ENCODE assay signal across 13 mouse cellular contexts in the genomic region with DNA sequence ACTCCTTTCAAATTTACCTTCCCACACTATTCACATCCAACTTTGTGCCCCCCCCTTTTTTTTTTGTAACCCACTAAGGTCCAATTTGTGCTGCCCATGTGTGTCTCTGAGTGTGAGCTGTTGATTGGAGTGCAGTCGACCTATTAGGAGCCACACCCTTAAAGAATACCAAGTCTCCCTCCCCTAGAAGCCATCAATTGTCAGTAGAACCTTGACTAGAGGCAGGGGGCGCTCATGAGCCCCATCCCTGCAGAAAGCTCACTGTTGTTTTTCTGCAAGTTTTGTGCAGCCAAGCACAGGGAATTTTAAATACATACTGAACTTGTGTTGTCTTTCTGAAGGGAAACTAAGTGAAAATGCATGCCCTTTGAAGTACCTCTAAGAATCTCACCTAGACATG. TPM values are rescaled to one million over a fixed set of nuclear protein-coding genes. Genes with fewer than 3 reads are reported as not detected.
A peak's percentile ranks its signal among the peaks of the same experiment; 100 is the strongest.
DNase-seq lines count a peak whose midpoint lies in the region; ATAC-seq and TF ChIP-seq lines count a peak whose summit lies in the region.
"Had no signal": no experiment of that assay in that cellular context is flagged by ENCODE, and none has a peak within 500 bp of the region (broad histone marks: within the 10 kb centered on the region; RNA-seq: fewer than 3 reads in every experiment).

No protein-coding gene starts in this region.

- no peak overlapping the region for H3K4me3 ChIP-seq in liver, adult 2 months (ENCODE audit: insufficient read depth, low read depth, low read length)
- H3K4me3 ChIP-seq in liver, embryonic 12.5 days = no peak overlapping the region
- no peak overlapping the region for H3K4me3 ChIP-seq in MEL (ENCODE audit: control insufficient read depth in 1 of 2, insufficient read depth in 1 of 2, low read depth in 2 of 2, low read length in 2 of 2)

- TF ChIP-seq CTCF in liver, adult 2 months (IDR thresholded peaks at IDR 0.05; ENCODE audit: low read depth, low read length) = peak; percentile 13; the same call in 1 of the 2 replicates
- TF ChIP-seq CTCF in MEL (IDR thresholded peaks at IDR 0.05 in 2 of 3, conservative IDR thresholded peaks at IDR 0.05 in 1 of 3; ENCODE audit: control insufficient read depth in 1 of 3, insufficient read depth in 1 of 3, low read depth in 2 of 3, low read length in 3 of 3, poor library complexity in 1 of 3, severe bottlenecking in 1 of 3) = peak; percentile 37 to 43 (median 41); a peak in 5 of 6 replicates

- peak; percentile 8 to 18 for DNase-seq in cerebellum, postnatal 10 days
- no peak for DNase-seq in liver, adult 2 months (ENCODE audit: extremely low read depth, low read depth, low spot score)
- peak; percentile 29 for DNase-seq in MEL (ENCODE audit: low read depth, low spot score)
- no peak for DNase-seq in adrenal gland, adult 18-20 months (ENCODE audit: low spot score in 2 of 2)
- DNase-seq in layer of hippocampus, adult 11-12 months (ENCODE audit: low spot score) = no peak

- no peak for TF ChIP-seq POLR2A in liver, adult 2 months (IDR thresholded peaks at IDR 0.05; ENCODE audit: extremely low read depth, insufficient read depth, low read length)
- no peak for TF ChIP-seq POLR2A in MEL (IDR thresholded peaks at IDR 0.05; ENCODE audit: control insufficient read depth in 1 of 2, insufficient read depth in 1 of 2, low read depth in 1 of 2, low read length in 2 of 2, poor library complexity in 1 of 2)

- TF ChIP-seq EP300 in MEL (IDR thresholded peaks at IDR 0.05; ENCODE audit: low read depth in 1 of 2, low read length in 2 of 2) = no peak

- no peaks in the 10 kb centered on the region for H3K4me1 ChIP-seq in liver, adult 2 months (ENCODE audit: control insufficient read depth, insufficient read depth, low read length)
- H3K4me1 ChIP-seq in liver, embryonic 12.5 days = 0 out of 2 replicates have a peak, but pooled peaks cover 6% of the 10 kb centered on the region
- H3K4me1 ChIP-seq in MEL (ENCODE audit: control insufficient read depth in 1 of 2, insufficient read depth in 2 of 2, low read length in 2 of 2) = no peaks in the 10 kb centered on the region

- no peak overlapping the region for H3K27ac ChIP-seq in liver, adult 2 months (replicated peaks; ENCODE audit: insufficient read depth, low read depth, low read length)
- no peak overlapping the region for H3K27ac ChIP-seq in liver, embryonic 12.5 days
- no peak overlapping the region for H3K27ac ChIP-seq in MEL (ENCODE audit: control insufficient read depth, low read depth, low read length)
- H3K27ac ChIP-seq: hindbrain, embryonic 14.5 days had no signal

- no peaks in the 10 kb centered on the region for H3K36me3 ChIP-seq in liver, adult 2 months (ENCODE audit: control insufficient read depth, insufficient read depth, low read length)
- no peaks in the 10 kb centered on the region for H3K36me3 ChIP-seq in liver, embryonic 12.5 days
- no peaks in the 10 kb centered on the region for H3K36me3 ChIP-seq in MEL (ENCODE audit: control insufficient read depth in 1 of 2, insufficient read depth in 2 of 2, low read length in 2 of 2)

- no peaks in the 10 kb centered on the region for H3K9me3 ChIP-seq in liver, embryonic 12.5 days (replicated peaks)
- no peaks in the 10 kb centered on the region for H3K9me3 ChIP-seq in MEL (replicated peaks; ENCODE audit: insufficient read depth, low read length)

- H3K79me2 ChIP-seq in liver, adult 2 months (ENCODE audit: control insufficient read depth, insufficient read depth, low read length) = no peaks in the 10 kb centered on the region
- no peaks in the 10 kb centered on the region for H3K79me2 ChIP-seq in MEL (ENCODE audit: control insufficient read depth, insufficient read depth, low read length, poor library complexity)

- no peak for TF ChIP-seq RAD21 in MEL (IDR thresholded peaks at IDR 0.05; ENCODE audit: low read depth, low read length)

- 15% methylated on average over 2 of the region's 2 CpGs for WGBS in liver, adult 2 months
- 2% methylated on average over 2 of the region's 2 CpGs for WGBS in liver, embryonic 12.5 days (ENCODE audit: insufficient replicate concordance)

- no peak for ATAC-seq in cerebellum, adult (ENCODE audit: insufficient number of reproducible peaks, low FRiP score, low TSS enrichment)
- no peak for ATAC-seq in liver, embryonic 12.5 days
- ATAC-seq in megakaryocyte, adult 5-6 weeks (ENCODE audit: poor library complexity, severe bottlenecking) = 0 out of 2 replicates have a peak, but pooled peaks have one; percentile 43

- no peaks in the 10 kb centered on the region for H3K27me3 ChIP-seq in liver, adult 2 months (ENCODE audit: control insufficient read depth, insufficient read depth, low read length)
- no peaks in the 10 kb centered on the region for H3K27me3 ChIP-seq in liver, embryonic 12.5 days (replicated peaks)
- H3K27me3 ChIP-seq in MEL (ENCODE audit: control insufficient read depth in 1 of 2, insufficient read depth in 2 of 2, low read length in 2 of 2) = no peaks in the 10 kb centered on the region

- H3K9ac ChIP-seq in liver, adult 2 months (ENCODE audit: low read depth, low read length) = no peak overlapping the region
- H3K9ac ChIP-seq in liver, embryonic 12.5 days = no peak overlapping the region
- H3K9ac ChIP-seq in MEL (ENCODE audit: control insufficient read depth, low read depth, low read length, poor library complexity, severe bottlenecking) = no peak overlapping the region
- H3K9ac ChIP-seq: hindbrain, embryonic 14.5 days had no signal

- no peak overlapping the region for H3K4me2 ChIP-seq in liver, embryonic 12.5 days
- H3K4me2 ChIP-seq: hindbrain, embryonic 14.5 days had no signal

TF ChIP-seq in MEL, 35 proteins besides CTCF, POLR2A, EP300 and RAD21:
- TF ChIP-seq USF2 (IDR thresholded peaks at IDR 0.05; ENCODE audit: borderline replicate concordance in 1 of 2, insufficient read depth in 1 of 2, low read depth in 1 of 2, low read length in 2 of 2) = no peak
- peak; percentile 17; the same call in 1 of the 2 replicates for TF ChIP-seq SMC3 (IDR thresholded peaks at IDR 0.05; ENCODE audit: low read depth, low read length)
- no peak for TF ChIP-seq HCFC1 (IDR thresholded peaks at IDR 0.05; ENCODE audit: low read depth, low read length)
- no peak for TF ChIP-seq MAFK (IDR thresholded peaks at IDR 0.05; ENCODE audit: borderline replicate concordance, low read depth, low read length)

RNA-seq across cellular contexts. Expression of a gene that starts 1.9 kb away (rescaled TPM):
- total RNA-seq in liver, adult 2 months (2014; rRNA removed) = not detected in 2 replicates
- polyA plus RNA-seq in liver, adult 2 months (2012; rRNA removed) = not detected in 2 replicates
- polyA plus RNA-seq in liver, embryonic 12.5 days (2016; fragmentation: Nextera tagmentation; extraction: Ambion mirVana) = 2.7 and 3.0 TPM in 2 replicates
- total RNA-seq in MEL (2012; rRNA removed) = not detected in 2 replicates
- polyA plus RNA-seq in MEL (2012; ENCODE audit: insufficient read depth in 1 of 2, insufficient read length in 2 of 2, low read depth in 1 of 2, low replicate concordance in 2 of 2, missing spikeins in 1 of 2) = not detected
- not detected in 2 replicates for total RNA-seq in megakaryocyte, adult 5-6 weeks (2015)
- not detected in 2 replicates for total RNA-seq in megakaryocyte, adult 5-6 weeks (2017)
- not detected for total RNA-seq in adrenal gland, adult 18-20 months (2021)
- total RNA-seq: gastrocnemius, adult 18-20 months; left cerebral cortex, postnatal 10 days had no signal

RNA-seq across cellular contexts. Expression of a gene that starts 31.6 kb away (rescaled TPM):
- total RNA-seq in liver, adult 2 months (2014; rRNA removed) = 1.2 and 1.5 TPM in 2 replicates
- polyA plus RNA-seq in liver, adult 2 months (2012; rRNA removed) = 1.0 and 1.6 TPM in 2 replicates
- 6.7 and 7.9 TPM in 2 replicates for polyA plus RNA-seq in liver, embryonic 12.5 days (2016; fragmentation: Nextera tagmentation; extraction: Ambion mirVana)
- total RNA-seq in MEL (2012; rRNA removed) = 2.2 and 2.6 TPM in 2 replicates
- polyA plus RNA-seq in MEL (2012; ENCODE audit: insufficient read depth in 1 of 2, insufficient read length in 2 of 2, low read depth in 1 of 2, low replicate concordance in 2 of 2, missing spikeins in 1 of 2) = 1 to 10 TPM in 1 of 2 experiments, not detected in 1; 9.9 TPM
- total RNA-seq in megakaryocyte, adult 5-6 weeks (2015) = 13.6 and 15.2 TPM in 2 replicates
- 5.6 and 5.8 TPM in 2 replicates for total RNA-seq in megakaryocyte, adult 5-6 weeks (2017)
- total RNA-seq in adrenal gland, adult 18-20 months (2021) = 1 to 10 TPM; 5.0 to 7.3 TPM

RNA-seq across cellular contexts. Expression of a gene that starts 35.3 kb away (rescaled TPM):
- not detected in 2 replicates for total RNA-seq in liver, adult 2 months (2014; rRNA removed)
- not detected in 2 replicates for polyA plus RNA-seq in liver, adult 2 months (2012; rRNA removed)
- polyA plus RNA-seq in liver, embryonic 12.5 days (2016; fragmentation: Nextera tagmentation; extraction: Ambion mirVana) = not detected in 2 replicates
- total RNA-seq in MEL (2012; rRNA removed) = not detected in 2 replicates
- polyA plus RNA-seq in MEL (2012; ENCODE audit: insufficient read depth in 1 of 2, insufficient read length in 2 of 2, low read depth in 1 of 2, low replicate concordance in 2 of 2, missing spikeins in 1 of 2) = not detected
- total RNA-seq in megakaryocyte, adult 5-6 weeks (2015) = not detected in 2 replicates
- total RNA-seq in megakaryocyte, adult 5-6 weeks (2017) = not detected in 2 replicates
- total RNA-seq in adrenal gland, adult 18-20 months (2021) = not detected
- total RNA-seq: gastrocnemius, adult 18-20 months; left cerebral cortex, postnatal 10 days had no signal
- polyA plus RNA-seq: embryonic facial prominence, embryonic 14.5 days; hindbrain, embryonic 14.5 days; stomach, embryonic 14.5 days had no signal

Comparison
In these comparisons a context has a peak if more than half of its experiments do, and no peak if none do; other contexts are left out.
1. DNase-seq: peak in cerebellum, postnatal 10 days (2 of 2) and MEL (single experiment); none in liver, adult 2 months (single experiment), adrenal gland, adult 18-20 months (0 of 2) and layer of hippocampus, adult 11-12 months (single experiment).